Mouse (Mus musculus) right cerebral cortex, postnatal 4 days (tissue): ENCODE results near the gene Slc4a3.

Experiments used
- DNase-seq: peaks from one replicate; pipeline ENCODE4 v3.0.0-alpha.2; 2022

Gene Slc4a3

DNA sequence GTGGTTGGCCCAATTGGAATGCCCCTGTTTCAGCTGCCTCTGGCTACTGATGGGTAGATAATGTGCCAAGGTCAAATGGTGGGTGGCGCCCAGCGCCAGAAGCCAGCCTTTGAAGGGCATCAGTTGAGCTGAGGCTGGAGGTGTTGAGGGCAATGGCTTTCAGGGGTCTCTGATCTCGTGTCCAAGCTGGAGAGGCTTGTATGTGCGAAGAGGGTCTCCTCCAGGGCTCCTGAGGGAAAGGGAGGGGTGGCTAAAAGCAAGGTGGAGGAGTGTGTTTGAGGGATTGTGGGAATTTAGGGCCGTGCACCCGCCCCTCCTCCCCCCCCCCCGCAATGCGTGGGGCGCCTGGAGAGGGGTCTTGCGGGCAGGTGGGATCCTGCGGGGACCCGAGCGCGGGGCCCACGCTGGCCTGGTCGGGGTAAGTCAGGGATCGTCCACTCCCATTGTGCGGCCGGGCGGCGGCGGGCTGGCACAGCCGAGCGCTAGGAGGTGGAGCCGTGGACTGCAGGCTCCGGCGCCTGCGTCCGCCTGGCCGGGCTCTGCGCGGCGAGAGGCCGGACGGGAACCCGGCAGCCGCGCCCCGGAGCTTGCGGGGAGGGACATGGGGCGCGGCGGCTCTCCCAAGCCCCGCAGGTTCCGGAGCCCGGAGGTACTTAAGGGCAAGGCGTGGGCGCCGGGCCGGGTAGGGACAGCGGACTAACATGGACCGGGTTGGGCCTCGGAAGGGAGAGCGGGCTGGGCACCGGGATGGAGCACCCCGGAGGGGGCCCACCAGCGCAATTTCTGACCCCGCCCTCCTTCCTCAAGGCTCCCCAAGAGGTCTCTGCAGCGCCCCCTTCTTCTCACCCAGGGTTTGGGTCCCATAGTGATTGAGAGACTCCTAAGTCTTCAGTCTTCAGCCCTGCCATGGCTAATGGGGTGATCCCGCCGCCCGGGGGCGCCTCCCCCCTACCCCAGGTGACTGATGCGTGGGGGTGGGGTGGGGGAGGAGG lies at the start of gene Slc4a3:
Gene Slc4a3, plus strand, starts transcription at position 302 of the 992 bp plus-strand sequence.
- DNase-seq, result peak; percentile 76

DNA sequence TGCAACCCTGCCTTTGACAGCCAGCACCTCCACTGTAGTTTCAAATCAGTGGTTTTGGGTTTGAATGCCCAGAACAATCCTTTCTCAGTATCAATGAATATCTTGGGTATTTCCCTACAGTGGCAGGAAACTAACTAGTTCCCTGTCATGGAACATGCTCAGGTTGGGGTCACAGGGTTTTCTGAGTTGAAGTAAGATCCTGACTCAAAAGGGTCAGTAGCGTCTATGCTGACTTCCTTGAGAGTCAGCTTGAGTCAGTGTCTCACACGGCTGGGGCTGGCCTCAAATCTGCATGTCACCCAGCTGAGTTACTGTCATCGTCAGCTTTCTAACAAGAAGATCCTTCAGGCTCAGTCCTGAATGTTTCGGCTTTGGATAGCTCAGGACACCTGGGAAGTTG lies 47.2 kb upstream of the Slc4a3 start:
- DNase-seq, result no peak

DNA sequence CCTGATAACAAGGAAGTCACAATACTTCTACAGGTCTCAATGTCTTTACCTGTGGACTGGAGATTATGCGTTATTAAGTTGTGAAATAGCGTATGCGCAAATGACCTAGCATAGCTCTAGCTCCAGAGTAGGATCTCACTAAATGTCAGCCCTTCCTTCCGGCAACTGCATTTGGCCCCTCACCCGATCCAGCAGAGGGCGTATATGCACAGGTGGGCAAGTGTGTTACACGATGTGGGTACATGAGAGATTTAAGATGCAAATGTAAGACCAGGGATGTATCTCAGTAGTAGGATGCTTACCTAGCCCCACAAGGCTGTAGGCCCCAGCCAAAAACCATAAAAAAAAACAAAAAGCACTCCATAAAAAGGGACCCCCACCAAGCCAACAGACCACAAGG lies 46.6 kb upstream of the Slc4a3 start:
- DNase-seq, result no peak

DNA sequence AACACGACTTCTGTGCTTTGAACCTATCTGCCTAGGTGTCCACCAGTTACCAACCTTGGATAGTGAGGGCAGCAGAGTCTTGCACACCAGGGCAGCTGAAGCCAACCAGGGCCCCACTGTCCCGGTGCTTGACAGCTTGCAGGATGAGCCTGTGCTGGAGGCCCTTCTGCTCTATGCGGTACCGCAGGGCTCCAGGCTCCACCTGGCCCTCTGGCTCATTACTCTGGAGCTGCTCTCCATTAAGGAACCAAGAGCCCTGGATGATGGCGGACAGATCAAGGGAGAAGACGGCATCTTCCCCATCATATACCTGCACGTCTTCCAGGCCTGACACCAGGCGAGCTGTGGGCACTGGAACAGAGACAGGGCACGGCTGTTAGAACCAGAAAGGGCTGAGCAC lies 44.2 kb upstream of the Slc4a3 start:
- DNase-seq, result no peak

DNA sequence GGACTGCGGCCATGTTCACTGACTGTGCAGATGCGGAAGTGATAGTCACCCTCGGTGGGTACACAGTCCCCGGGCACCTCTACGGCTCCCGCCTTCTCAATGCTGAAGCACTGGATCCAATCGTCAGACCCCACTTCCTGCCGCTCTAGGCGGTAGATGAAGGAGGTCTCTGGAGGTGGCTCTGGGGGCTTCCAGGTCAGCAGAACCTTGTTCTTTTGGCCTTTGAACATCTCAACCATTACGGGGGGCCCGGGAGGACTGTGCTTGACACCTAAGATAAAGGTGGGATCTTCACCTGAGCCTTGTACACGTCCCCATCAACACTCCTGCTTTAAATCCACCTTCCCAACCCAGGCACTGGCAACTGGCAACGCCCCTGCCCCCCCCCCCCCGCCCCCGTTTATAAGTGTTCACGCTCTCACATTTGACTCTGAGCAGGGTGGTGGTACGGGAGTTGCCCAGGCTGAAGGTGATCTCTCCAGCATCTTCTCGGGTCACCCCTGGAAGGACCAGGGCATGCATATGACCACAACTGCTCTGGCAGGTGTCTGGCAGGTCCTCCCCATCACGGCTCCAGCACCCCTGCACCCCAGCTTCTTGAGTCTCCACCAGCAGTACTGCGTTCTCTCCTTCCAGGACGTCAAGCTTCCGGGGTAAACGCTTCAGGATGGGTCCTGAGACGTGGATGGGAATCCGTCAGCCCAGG lies 43.0 kb upstream of the Slc4a3 start:
- no peak for DNase-seq

DNA sequence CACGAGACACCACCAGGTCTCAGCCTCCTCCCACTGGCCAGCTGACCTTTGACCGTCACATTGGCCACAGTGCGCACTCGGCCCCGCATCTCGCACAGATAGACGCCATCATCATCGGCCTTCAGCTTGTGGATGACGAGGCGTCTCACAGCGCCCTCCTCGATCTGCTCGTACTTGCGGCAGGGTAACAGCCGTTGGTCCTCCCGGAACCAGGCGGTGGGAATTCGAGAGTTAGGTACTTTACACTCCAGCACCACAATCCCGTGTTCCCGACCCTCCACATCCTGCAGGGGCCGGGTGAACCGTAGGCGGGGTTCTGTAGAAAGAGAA lies 42.5 kb upstream of the Slc4a3 start:
- no peak for DNase-seq

DNA sequence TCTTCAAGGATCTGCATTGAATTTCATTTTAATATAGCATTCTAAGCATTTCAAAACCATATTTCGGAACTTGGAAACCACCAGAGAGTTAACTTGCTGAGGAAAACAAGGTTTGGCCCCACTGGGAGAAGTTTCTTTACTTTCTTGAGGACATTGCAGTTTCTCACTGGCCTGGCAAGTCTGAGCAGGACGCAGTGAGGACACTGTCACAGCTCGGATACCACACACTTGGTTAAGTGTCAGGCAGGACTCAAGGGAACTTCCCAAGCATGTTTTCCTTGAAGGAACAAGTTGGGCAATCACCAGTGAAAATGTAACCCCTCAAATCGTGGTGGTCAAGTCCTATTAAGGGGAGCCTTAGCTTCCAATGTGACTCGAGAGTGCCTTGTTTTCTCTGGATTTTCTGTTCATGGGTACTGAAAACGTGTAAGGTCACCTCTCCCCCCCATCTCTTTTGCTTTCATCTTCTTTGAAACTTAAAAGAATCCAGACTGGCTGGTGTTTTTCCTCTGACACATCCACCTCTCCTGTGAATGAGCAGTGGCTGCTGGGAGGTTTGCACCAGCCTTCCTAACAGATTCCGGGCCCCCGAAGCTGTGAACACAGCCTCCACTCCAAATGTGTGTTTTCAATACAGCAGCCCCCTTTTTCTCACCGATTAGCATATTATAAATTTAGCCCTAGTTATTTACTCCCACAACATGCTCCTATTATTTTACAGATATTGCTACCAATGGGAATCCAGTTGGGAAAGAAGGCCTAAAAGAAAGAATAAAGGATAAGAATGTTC lies 41.6 kb upstream of the Slc4a3 start:
- DNase-seq, result no peak

DNA sequence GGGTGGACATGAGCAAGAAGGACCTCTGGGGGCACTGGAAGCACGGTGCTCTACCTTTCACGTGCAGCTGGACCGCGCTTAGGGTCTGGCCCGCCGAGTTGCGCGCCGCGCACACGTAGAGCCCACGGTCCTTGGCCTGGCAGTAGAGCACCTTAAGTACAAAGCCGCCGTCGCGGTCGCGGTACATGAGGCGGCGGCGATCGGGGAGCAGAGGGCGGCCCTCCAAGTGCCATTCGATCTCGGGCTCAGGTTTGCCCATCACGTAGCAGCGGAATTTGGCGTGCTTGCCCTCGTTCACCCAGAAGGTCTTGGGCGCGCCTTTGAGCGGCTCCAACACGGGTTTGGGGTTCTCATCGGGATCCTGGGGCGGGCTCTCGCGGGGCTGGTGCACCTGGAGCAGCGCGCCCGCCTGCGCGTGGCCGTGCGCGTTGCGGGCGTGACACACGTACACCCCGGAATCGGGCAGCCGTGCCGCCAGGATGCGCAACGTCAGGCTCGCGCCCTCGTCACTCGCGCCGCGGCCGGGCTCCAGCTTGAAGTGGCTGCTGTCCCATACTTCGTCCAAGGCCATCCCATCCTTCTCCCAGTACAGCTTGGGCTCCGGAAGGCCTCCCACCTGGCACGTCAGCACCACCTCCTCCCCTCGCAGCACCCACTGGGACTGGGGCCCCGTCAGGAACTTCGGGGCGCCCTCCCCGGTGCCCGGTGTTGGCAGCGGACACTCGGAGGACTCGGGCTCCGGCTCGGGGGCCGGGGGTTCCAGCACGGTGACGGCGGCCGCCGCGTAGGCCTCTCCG lies 40.7 kb upstream of the Slc4a3 start:
- DNase-seq, result peak; percentile 79

DNA sequence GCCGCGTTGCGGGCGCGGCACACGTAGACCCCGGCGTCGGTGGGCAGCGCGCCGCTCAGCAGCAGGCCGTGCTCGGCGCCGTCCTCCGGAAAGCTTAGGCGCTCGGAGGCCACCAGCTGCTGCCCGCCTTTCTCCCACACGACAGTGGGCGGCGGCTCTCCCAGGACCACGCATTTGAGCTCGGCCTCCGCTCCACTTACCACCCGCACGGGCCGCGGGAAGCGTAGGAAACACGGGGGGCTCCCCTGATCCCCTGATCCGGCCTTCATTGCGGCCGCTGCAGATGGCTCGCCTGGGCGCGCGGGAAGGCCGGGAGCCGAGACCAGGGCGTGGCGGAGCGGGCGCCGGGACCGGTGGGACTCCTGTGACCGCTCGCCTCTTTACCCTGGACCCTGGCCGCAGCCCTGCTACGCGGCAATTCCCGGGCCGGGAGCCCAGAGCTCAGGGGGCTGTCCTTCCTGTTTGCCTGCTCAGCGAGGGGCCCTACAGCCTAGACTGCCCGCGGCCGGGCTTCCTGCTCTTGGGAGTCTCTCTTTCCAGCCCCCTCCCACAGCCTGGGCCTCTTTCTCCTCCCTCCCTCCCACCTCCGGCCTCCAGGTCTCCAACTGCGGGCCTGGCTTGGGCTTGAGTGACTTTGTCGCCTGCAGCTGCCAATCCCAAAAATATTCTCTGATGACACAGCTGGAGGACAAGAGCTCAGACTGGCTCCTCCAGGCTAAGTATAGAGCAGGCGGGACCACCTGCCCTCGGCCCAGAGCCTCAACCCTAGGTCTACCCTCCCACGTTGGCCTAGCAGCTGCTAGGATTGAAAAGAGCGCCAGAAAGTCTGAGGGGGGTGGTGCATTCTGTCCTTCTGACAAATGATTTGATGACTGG lies 39.9 kb upstream of the Slc4a3 start, which contains the start of gene Obsl1:
Gene Obsl1, minus strand, starts transcription at position 497 of the 876 bp plus-strand sequence.
- peak; percentile 67 for DNase-seq

DNA sequence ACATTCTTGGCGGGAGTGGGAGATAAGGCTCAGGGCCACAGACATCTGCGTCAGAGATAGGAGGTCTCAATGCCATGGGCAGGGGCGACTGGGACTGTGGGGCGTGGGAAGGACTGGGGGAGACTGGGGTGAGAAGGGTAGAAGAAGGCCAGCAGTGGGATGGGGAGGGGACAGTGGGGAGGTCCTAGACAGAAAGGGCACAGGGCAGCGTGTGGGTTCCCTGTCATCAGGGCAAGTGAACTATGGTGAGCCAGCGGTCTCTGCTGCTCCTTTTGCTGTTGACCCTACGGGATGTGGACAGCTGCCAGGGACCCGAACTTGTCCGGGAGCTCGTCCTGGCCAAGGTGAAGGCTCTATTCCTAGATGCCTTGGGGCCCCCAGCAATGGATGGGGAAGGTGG lies 39.1 kb upstream of the Slc4a3 start, which contains the start of gene Inha:
Gene Inha, plus strand, starts transcription at position 72 of the 400 bp plus-strand sequence.
- no peak for DNase-seq

DNA sequence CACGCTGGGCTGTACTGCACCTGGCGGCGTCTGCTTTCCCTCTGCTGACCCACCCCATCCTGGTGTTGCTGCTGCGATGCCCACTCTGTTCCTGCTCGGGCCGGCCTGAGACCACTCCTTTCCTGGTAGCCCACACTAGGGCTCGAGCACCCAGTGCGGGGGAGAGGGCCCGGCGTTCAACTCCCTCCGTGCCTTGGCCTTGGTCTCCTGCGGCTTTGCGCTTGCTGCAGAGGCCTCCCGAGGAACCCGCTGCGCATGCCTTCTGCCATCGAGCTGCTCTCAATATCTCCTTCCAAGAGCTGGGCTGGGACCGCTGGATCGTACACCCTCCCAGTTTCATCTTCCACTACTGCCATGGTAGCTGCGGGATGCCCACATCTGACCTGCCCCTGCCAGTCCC lies 36.5 kb upstream of the Slc4a3 start:
- DNase-seq, result no peak

DNA sequence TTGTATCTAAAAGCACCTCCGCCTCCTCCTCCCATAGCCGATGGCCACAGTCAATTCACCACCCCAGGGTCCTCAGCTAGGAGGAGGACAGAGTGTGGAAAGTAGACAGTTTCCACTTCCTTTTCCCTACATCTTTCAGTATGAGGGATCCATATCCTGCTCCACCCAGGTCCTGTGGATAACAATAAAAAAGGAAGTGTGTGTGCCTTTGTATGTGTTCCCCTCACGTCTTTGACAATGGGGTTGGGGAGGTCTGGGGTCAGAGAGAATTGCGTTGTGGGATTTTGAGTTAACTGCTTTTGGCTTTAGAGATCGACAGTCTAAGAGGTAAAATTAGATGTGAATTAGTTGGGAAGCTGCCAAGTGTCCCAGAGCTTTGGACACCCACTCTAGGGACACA lies 35.9 kb upstream of the Slc4a3 start:
- no peak for DNase-seq

DNA sequence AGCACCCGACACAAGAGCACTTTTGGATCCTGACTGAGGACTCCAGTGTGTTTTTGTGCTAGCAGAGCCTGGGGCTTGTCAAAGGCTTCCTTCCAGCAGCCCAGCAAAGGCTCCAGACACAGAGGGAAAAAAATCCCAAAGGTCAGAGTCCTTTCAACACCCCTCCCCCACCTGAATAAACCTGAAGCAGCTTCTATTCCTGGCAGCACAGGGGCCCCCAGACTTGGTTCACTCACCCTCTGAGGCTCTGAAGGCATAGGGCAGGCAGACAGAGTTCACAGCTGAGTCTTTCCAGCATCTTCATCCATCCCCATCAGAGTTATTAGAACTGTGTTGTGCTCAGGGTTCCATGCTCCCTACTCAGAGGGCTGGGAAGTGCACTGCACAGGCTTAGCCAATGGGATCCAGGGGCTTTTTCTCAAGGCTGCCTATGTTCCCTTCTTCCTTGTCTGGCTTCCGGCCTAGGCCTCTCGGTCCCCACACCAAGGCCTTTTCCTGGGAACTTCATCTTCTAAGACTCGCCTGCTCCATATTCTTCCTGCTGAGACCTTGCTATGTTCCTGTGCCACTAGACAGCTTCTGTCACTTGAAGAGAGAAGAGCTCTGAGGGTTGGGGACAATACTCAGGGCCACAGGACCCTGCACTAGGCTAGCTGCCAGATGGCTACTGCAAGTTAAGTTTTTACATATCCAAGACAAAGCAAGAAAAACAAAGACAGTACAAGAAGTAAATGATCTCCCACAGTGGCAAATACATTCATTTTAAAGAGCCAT lies 34.4 kb upstream of the Slc4a3 start:
- DNase-seq, result no peak

DNA sequence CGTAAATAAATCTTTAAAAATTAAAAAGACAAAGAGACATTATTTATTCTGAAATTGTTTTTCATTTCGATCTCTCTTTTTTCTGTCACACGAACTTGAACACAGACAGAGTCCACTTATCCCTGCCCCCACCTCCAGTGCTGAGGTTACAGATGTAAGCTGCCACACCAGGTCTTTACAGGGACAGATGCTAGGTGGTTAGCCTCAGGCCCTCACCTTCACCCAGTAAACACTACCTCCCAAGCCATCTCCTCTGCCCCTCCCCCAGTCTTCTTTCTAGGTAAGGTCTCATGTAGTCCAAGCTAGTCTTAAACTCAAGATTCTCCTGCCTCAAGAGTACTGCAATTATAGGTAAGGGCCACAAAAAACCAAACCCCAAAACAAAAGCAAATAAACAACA lies 33.5 kb upstream of the Slc4a3 start:
- DNase-seq, result no peak

DNA sequence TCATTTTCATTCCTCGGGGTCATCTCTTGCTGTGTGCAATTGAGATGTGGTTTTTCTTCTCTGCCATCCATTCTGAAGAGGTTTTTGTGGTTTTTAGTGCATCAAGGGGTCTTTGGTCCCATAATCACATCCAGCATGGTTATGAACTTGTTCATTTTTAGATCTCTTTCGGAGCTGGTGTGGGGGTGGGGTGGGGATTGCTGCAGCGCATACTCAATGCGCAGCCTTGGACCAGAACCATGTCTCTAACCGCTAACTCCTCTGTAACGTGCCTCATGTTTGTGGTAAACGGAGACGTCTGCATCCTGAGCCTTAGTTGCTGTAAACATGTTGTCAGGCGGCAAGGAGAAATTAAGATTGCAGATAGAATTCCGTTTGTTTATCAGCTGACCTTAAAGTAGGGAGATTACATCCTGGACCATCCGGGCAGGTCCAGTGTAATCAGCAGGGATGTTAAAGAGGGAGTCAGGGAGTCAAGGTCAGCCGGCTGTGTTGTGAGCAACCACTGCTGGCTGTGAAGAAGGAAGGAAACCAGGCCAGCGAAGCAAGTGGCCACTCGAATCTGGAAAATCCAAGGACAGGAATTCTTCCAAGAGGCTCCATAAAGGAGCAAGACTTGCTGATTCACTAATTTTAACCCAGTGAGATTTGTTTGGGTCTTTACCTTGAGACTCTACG lies 29.2 kb upstream of the Slc4a3 start:
- DNase-seq, result no peak

DNA sequence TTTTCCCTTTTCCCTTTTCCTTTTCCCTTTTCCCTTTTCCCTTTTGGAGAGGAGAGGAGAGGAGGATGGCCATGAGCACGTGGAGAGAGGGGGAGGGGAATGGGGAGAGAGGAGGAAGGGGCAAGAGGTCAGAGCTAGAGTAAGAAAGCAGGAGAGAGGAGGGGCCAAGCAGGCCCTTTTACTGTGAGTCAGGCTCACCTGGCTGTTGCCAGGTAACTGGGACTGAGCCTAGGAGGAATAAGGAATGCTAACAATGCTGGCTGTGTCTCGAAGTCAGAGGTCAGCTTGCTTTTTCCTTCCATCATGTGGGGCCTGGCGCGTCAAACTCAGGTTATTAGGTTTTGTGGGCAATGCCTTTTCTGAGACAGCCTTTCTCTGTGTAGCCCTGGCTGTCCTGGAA lies 28.1 kb upstream of the Slc4a3 start:
- DNase-seq, result no peak

DNA sequence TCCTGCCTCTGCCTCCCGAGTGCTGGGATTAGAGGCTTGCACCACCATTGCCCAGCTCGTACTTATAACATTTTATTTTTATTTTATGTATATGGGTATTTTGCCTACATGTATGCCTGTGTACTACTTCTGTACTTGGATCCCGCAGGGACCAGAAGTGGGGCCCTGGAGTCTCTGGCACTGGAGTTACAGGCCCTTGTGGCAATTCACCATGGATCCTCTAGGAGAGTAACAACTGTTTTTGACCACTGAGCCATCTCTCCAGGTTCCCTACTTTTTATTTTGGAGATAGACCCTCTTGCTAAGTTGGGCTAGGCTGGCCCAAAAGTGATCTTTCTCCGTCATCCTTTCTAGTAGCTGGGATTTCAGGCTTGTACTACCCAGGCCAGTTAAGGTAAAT lies 27.6 kb upstream of the Slc4a3 start:
- no peak for DNase-seq

DNA sequence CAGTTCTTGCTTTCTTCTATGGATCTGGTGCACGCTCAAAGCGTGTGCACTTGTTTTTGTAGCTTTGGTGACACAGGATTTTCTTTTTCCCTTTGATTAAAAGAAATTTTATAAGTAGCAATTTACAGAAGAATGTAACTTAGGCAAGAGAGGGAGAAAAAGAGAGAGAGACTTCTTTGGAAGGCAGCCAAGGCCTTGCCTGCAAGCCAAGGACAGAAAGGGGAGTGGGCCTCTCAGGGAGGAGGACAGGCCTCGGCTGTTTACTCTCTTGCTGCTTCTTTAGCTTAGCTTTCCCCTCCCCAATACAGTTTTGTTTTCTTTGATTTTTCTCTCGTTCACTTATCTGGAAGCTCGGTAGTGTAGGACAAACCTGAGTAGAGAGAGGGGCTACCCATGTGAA lies 26.5 kb upstream of the Slc4a3 start:
- DNase-seq, result no peak

DNA sequence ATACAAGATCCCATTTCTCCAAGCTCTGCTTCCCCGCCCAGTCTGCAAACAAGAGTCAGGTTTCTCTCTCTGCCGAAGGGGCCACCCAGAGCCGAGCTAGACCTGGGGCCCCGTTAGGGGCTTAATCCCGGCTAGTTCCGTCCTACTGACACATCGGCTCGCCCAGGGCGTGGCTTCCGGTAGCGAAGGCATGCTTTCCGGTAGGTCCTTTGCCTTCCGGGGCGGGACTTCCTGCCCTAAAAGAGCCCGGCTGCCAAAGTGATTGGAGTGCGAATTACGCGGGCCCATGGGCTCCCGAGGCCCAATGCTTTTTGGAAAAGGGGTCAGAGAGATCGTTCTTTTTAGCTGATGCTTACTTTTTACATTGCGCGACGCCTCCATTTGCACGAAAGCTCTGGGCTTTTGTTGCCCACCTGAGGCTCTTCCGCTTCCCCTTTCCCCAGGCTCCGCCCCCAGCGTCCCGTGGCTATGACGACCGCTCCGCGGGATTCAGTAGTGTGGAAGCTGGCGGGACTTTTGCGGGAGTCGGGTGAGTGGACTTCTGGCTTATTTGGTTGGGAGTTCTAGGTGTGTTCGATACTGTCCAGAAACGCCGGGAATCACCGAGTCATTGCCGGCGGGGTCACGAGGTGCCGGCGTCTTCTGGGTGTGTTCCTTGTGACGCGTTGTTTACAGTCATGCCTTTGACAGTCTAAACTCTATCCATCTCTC lies 24.6 kb upstream of the Slc4a3 start, which contains the start of gene Stk11ip:
Gene Stk11ip, plus strand, starts transcription at position 209 of the 711 bp plus-strand sequence.
- DNase-seq, result peak; percentile 85
